Mouse (Mus musculus) stomach, postnatal 0 days (tissue): ENCODE data around the gene Gpnmb.

Source experiments
- CTCF ChIP-seq: IDR thresholded peaks from 2 replicates; pipeline ENCODE4 v1.5.1; 2016; ENCODE audit warnings: antibody characterized with exemption, low read depth, mild to moderate bottlenecking, moderate library complexity
- EP300 ChIP-seq: optimal IDR thresholded peaks from 2 replicates; pipeline ENCODE3; 2016; ENCODE audit warnings: antibody characterized with exemption

DNA sequence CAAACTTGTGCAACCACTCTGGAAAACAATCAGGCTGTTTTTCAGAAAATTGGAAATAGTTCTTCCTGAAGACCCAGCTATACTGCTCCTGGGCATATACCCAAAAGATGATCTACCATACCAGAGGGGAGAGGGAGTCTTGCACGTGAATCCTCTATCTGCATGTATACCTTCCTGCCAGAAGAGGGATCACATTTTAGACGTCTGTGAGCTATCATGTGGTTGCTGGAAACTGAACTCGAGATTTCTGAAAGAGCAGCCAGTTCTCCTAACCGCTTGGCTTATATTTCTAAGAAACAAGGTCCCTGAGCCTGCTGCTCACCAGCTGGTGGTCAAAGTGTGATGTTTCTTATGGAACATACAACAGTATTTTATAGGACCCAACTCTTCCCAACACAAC, 32.0 kb downstream of the Gpnmb start:
- TF ChIP-seq CTCF = no peak
- no peak for TF ChIP-seq EP300
